Mouse (Mus musculus) gastrocnemius, adult 2 months (tissue): ENCODE results near the gene Plcb1. TPM values are rescaled to one million over a fixed set of nuclear protein-coding genes. Genes with fewer than 3 reads are reported as not detected.

Source experiments
- DNase-seq: peaks from one replicate; pipeline ENCODE4 v3.0.0; 2022
- H3K27ac ChIP-seq: fragments of 200-600 bp; 2 replicates; pipeline ENCODE4 v1.8.1; 2022; ENCODE audit warnings: mild to moderate bottlenecking
- H3K4me3 ChIP-seq: fragments of 200-600 bp; 2 replicates; pipeline ENCODE4 v1.8.1; 2022; ENCODE audit warnings: mild to moderate bottlenecking, moderate library complexity
- CTCF ChIP-seq: fragments of 200-600 bp; IDR thresholded peaks from 2 replicates; pipeline ENCODE4 v1.8.1; 2022; ENCODE audit warnings: antibody characterized with exemption, mild to moderate bottlenecking, moderate library complexity
- intact Hi-C: fragments of 180-260 bp; cut with DNase I; formaldehyde crosslinking; loops from one replicate; pipeline ENCODE4 v1.15.1; 2025
- total RNA-seq, 2 experiments: library from RNA; stranded (reverse); gene quantifications; 2 replicates each; pipeline ENCODE4 v1.2.3; 2021

Plcb1 gene
- total RNA-seq, 2 experiments from 2014 or later: 1.1 to 1.8 TPM

GRCm38 (mm10) chr2:135305186-135305585, 519.3 kb downstream of the Plcb1 start:
- no peak for TF ChIP-seq CTCF
- H3K27ac ChIP-seq: no peak overlapping the region
- intact Hi-C loops: no loop called here
- DNase-seq: no peak
- H3K4me3 ChIP-seq: no peak overlapping the region

- TF ChIP-seq CTCF: no peak
- H3K27ac ChIP-seq: no peak overlapping the region
- intact Hi-C loops: no loop called here
- no peak for DNase-seq
- H3K4me3 ChIP-seq: no peak overlapping the region
These were observed 520.0 kb downstream of the Plcb1 start for GRCm38 (mm10) chr2:135305736-135306471.

- DNase-seq: no peak
- Histone ChIP-seq H3K27ac (no peak overlapping the region), H3K4me3 (no peak overlapping the region)
- TF ChIP-seq CTCF: no peak
- intact Hi-C loops: no loop called here
These were observed 520.6 kb downstream of the Plcb1 start for GRCm38 (mm10) chr2:135306472-135306771.

GRCm38 (mm10) chr2:135307787-135308186, 521.9 kb downstream of the Plcb1 start:
- no peak for TF ChIP-seq CTCF
- intact Hi-C loops: no loop called here
- no peak overlapping the region for H3K27ac ChIP-seq
- no peak overlapping the region for H3K4me3 ChIP-seq
- no peak for DNase-seq

- TF ChIP-seq CTCF: no peak
- intact Hi-C loops: no loop called here
- no peak overlapping the region for H3K27ac ChIP-seq
These were observed 530.1 kb downstream of the Plcb1 start for GRCm38 (mm10) chr2:135315980-135316379.

GRCm38 (mm10) chr2:135318136-135318535, 532.3 kb downstream of the Plcb1 start:
- DNase-seq: no peak
- H3K4me3 ChIP-seq: no peak overlapping the region
- intact Hi-C loops: no loop called here
- H3K27ac ChIP-seq: no peak overlapping the region
- no peak for TF ChIP-seq CTCF

More at GRCm38 (mm10) chr2:135315980-135316379, 530.1 kb downstream of the Plcb1 start:
- H3K4me3 ChIP-seq: no peak overlapping the region
- DNase-seq: no peak

GRCm38 (mm10) chr2:135323276-135323954, 537.5 kb downstream of the Plcb1 start:
- no peak for TF ChIP-seq CTCF
- DNase-seq: peak; percentile 36
- no peak overlapping the region for H3K27ac ChIP-seq
- H3K4me3 ChIP-seq: peak overlapping the region; percentile 52
- intact Hi-C loops: no loop called here

- DNase-seq: peak; percentile 78
- intact Hi-C loops: no loop called here
- Histone ChIP-seq H3K27ac (no peak overlapping the region), H3K4me3 (peak overlapping the region; percentile 52)
- peak; percentile 81 for TF ChIP-seq CTCF
These were observed 538.1 kb downstream of the Plcb1 start for GRCm38 (mm10) chr2:135323955-135324302.

- no peak for DNase-seq
These were observed 542.9 kb downstream of the Plcb1 start for GRCm38 (mm10) chr2:135328756-135329155.

GRCm38 (mm10) chr2:135329782-135330545, 544.1 kb downstream of the Plcb1 start:
- peak overlapping the region; percentile 50 for H3K4me3 ChIP-seq
- DNase-seq: no peak

More at GRCm38 (mm10) chr2:135328756-135329155, 542.9 kb downstream of the Plcb1 start:
- peak; percentile 84 for TF ChIP-seq CTCF
- H3K4me3 ChIP-seq: no peak overlapping the region
- H3K27ac ChIP-seq: no peak overlapping the region
- intact Hi-C loops: loop anchor here (2.0 to 5.0 kb wide), 3 partner anchors 542 to 780 kb away; partner anchors contain the start of gene Plcb1

GRCm38 (mm10) chr2:135331868-135332267, 546.0 kb downstream of the Plcb1 start:
- H3K4me3 ChIP-seq: no peak overlapping the region
- no peak for TF ChIP-seq CTCF
- no peak overlapping the region for H3K27ac ChIP-seq
- intact Hi-C loops: no loop called here
- DNase-seq: no peak

More at GRCm38 (mm10) chr2:135329782-135330545, 544.1 kb downstream of the Plcb1 start:
- no peak overlapping the region for H3K27ac ChIP-seq
- peak; percentile 85 for TF ChIP-seq CTCF
- intact Hi-C loops: loop anchor here (2.0 to 5.0 kb wide), 3 partner anchors 543 to 781 kb away; partner anchors contain the start of gene Plcb1

- Histone ChIP-seq H3K27ac (no peak overlapping the region), H3K4me3 (no peak overlapping the region)
- intact Hi-C loops: loop anchor here (10.0 kb wide), 1 partner anchor 778 kb away; no protein-coding TSS in a partner anchor
- peak; percentile 78 for TF ChIP-seq CTCF
- DNase-seq: no peak
These were observed 570.4 kb downstream of the Plcb1 start for GRCm38 (mm10) chr2:135356311-135356710.

- H3K27ac ChIP-seq: no peak overlapping the region
- intact Hi-C loops: loop anchor here (2.0 kb wide), 1 partner anchor 595 kb away; no protein-coding TSS in a partner anchor
- H3K4me3 ChIP-seq: no peak overlapping the region
- peak; percentile 77 for TF ChIP-seq CTCF
- no peak for DNase-seq
These were observed 575.9 kb downstream of the Plcb1 start for GRCm38 (mm10) chr2:135361798-135362197.
